Mouse (Mus musculus): ENCODE measurements around the gene Tlr6.

DNA sequence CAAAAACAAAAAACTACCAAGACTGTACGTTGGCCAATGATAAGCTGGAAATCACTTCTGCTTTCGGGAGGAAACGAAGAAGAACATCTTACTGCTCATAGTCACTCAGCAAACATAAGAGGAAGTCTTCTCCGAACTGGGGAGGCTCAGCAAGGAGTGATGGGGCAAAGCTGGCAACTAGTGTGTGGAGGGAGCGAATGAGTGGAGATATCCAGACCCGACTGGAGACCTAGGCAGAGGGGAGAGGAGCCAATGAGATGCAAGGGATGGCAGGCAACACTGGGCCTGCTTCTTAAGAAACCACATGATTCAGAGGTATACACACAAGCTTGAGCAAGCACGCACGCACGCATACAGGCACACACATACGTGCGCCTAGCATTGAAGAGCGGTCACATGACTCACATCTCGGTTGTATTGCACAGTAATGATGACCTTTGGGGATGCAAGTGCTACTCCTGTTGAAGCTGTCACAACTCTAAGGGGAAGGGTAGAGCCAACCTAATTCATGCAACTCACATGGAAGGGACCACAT, 1.0 kb upstream of the Tlr6 start:
- TF ChIP-seq CTCF (IDR thresholded peaks at IDR 0.05; ENCODE audit: borderline replicate concordance, extremely low read depth, insufficient read depth, insufficient read length) (no peak), POLR2A (IDR thresholded peaks at IDR 0.05; ENCODE audit: borderline replicate concordance, extremely low read depth, insufficient read depth, insufficient read length, poor library complexity, severe bottlenecking) (no peak)

All from brain, embryonic 14.5 days (tissue).